Mouse (Mus musculus) lung, embryonic 14.5 days (tissue): ENCODE measurements around the gene Trpm1. TPM values are rescaled to one million over a fixed set of nuclear protein-coding genes. Genes with fewer than 3 reads are reported as not detected.
A peak's percentile ranks its signal among the peaks of the same experiment; 100 is the strongest.

Experiments used
- ATAC-seq: fragments of 200-750 bp; cut with Nextera tagmentation; 2 replicates; pipeline ENCODE4 v1.8.0; 2017; ENCODE audit warnings: mild to moderate bottlenecking, moderate TSS enrichment, moderate library complexity; ENCODE audit not compliant: insufficient read depth
- DNase-seq: peaks from one replicate; pipeline ENCODE4 v3.0.0-alpha.2; 2015
- H3K27ac ChIP-seq: fragments of 300-500 bp; sonication (generic); 2 replicates; pipeline ENCODE4 v1.5.1; 2014; ENCODE audit warnings: low read depth, mild to moderate bottlenecking, moderate library complexity
- H3K27me3 ChIP-seq: fragments of 300-500 bp; sonication (generic); 2 replicates; pipeline ENCODE4 v1.6.1; 2014; ENCODE audit warnings: low read length, control low read depth; ENCODE audit not compliant: insufficient read depth
- H3K36me3 ChIP-seq: fragments of 300-500 bp; sonication (generic); 2 replicates; pipeline ENCODE4 v1.6.1; 2014; ENCODE audit warnings: control low read depth; ENCODE audit not compliant: insufficient read depth
- H3K4me1 ChIP-seq: fragments of 300-500 bp; sonication (generic); 2 replicates; pipeline ENCODE4 v1.6.1; 2014; ENCODE audit warnings: antibody characterized with exemption, control low read depth; ENCODE audit not compliant: insufficient read depth
- H3K4me2 ChIP-seq: fragments of 300-500 bp; sonication (generic); 2 replicates; pipeline ENCODE4 v1.6.1; 2014; ENCODE audit warnings: mild to moderate bottlenecking
- H3K4me3 ChIP-seq: fragments of 300-500 bp; sonication (generic); 2 replicates; pipeline ENCODE4 v1.5.1; 2014; ENCODE audit warnings: low read depth, low read length
- H3K9ac ChIP-seq: fragments of 300-500 bp; sonication (generic); 2 replicates; pipeline ENCODE4 v1.6.1; 2014
- H3K9me3 ChIP-seq: fragments of 300-500 bp; sonication (generic); 2 replicates; pipeline ENCODE4 v1.6.1; 2016; ENCODE audit warnings: low read depth, low read length, control low read depth
- CTCF ChIP-seq: IDR thresholded peaks from 2 replicates; pipeline ENCODE4 v1.5.1; 2016; ENCODE audit warnings: antibody characterized with exemption, low read depth
- WGBS: fragments of 180-500 bp; shearing (Covaris S2); extraction: QIAGEN DNeasy Blood & Tissue Kit; methylation state at CpG from one replicate; pipeline ENCODE4 v1.1.7; 2014; 5-methylcytosine and 5-hydroxymethylcytosine counted together
- polyA plus RNA-seq: library from polyadenylated mRNA; unstranded; fragments of >200 nt; fragmentation: Nextera tagmentation; extraction: Ambion mirVana; gene quantifications from 2 replicates; pipeline ENCODE4 v1.2.1, GENCODE M21; 2014

The Trpm1 gene
- polyA plus RNA-seq, 1 experiment from 2014 or later, result not detected

GRCm38 (mm10) chr7:64192261-64192943 lies 38.8 kb downstream of the Trpm1 start:
- WGBS, result 20% methylated on average over 14 of the region's 14 CpGs
- Histone ChIP-seq H3K4me2 (0 out of 2 replicates have a peak overlapping the region, but pooled peaks have one; percentile 10), H3K36me3 (no peaks in the 10 kb centered on the region), H3K4me3 (no peak overlapping the region), H3K9me3 (no peaks in the 10 kb centered on the region), H3K27me3 (no peaks in the 10 kb centered on the region), H3K27ac (no peak overlapping the region), H3K9ac (no peak overlapping the region), H3K4me1 (peaks cover 9% of the 10 kb centered on the region)
- ATAC-seq (peak; percentile 76), DNase-seq (peak; percentile 63)
- TF ChIP-seq CTCF, result 0 out of 2 replicates have a peak, but pooled peaks have one; percentile 22

GRCm38 (mm10) chr7:64193476-64193875 lies 39.8 kb downstream of the Trpm1 start:
- Histone ChIP-seq H3K27me3 (no peaks in the 10 kb centered on the region), H3K9ac (no peak overlapping the region), H3K27ac (no peak overlapping the region), H3K36me3 (no peaks in the 10 kb centered on the region), H3K4me3 (no peak overlapping the region), H3K4me2 (no peak overlapping the region), H3K4me1 (peaks cover 9% of the 10 kb centered on the region), H3K9me3 (no peaks in the 10 kb centered on the region)
- no peak for TF ChIP-seq CTCF
- DNase-seq (no peak), ATAC-seq (no peak)
- WGBS, result 39% methylated on average over 5 of the region's 5 CpGs

GRCm38 (mm10) chr7:64196114-64196513 lies 42.5 kb downstream of the Trpm1 start:
- Histone ChIP-seq H3K27me3 (no peaks in the 10 kb centered on the region), H3K36me3 (no peaks in the 10 kb centered on the region), H3K4me1 (peaks cover 9% of the 10 kb centered on the region), H3K4me3 (no peak overlapping the region), H3K4me2 (no peak overlapping the region), H3K27ac (no peak overlapping the region), H3K9me3 (no peaks in the 10 kb centered on the region), H3K9ac (no peak overlapping the region)
- no peak for DNase-seq
- ATAC-seq, result no peak
- TF ChIP-seq CTCF, result no peak
- WGBS, result 64% methylated on average over 3 of the region's 3 CpGs

GRCm38 (mm10) chr7:64208700-64209099 lies 55.1 kb downstream of the Trpm1 start:
- Histone ChIP-seq H3K9ac (no peak overlapping the region), H3K4me2 (no peak overlapping the region), H3K4me3 (no peak overlapping the region), H3K9me3 (no peaks in the 10 kb centered on the region), H3K36me3 (no peaks in the 10 kb centered on the region), H3K27ac (no peak overlapping the region), H3K27me3 (no peaks in the 10 kb centered on the region), H3K4me1 (no peaks in the 10 kb centered on the region)
- no peak for ATAC-seq
- TF ChIP-seq CTCF, result no peak
- 73% methylated on average over 5 of the region's 5 CpGs for WGBS
- no peak for DNase-seq

- H3K27me3 ChIP-seq, result no peaks in the 10 kb centered on the region
- no peak overlapping the region for H3K9ac ChIP-seq
- DNase-seq (no peak), ATAC-seq (no peak)
- no peaks in the 10 kb centered on the region for H3K9me3 ChIP-seq
- H3K4me2 ChIP-seq, result no peak overlapping the region
- no peak overlapping the region for H3K4me3 ChIP-seq
- no peaks in the 10 kb centered on the region for H3K4me1 ChIP-seq
- no peak overlapping the region for H3K27ac ChIP-seq
- no peaks in the 10 kb centered on the region for H3K36me3 ChIP-seq
- no peak for TF ChIP-seq CTCF
- WGBS, result 86% methylated on average over 4 of the region's 4 CpGs
These were observed 59.2 kb downstream of the Trpm1 start for GRCm38 (mm10) chr7:64212870-64213269.

GRCm38 (mm10) chr7:64214066-64214465 lies 60.4 kb downstream of the Trpm1 start:
- no peaks in the 10 kb centered on the region for H3K27me3 ChIP-seq
- no peaks in the 10 kb centered on the region for H3K9me3 ChIP-seq
- no peak for ATAC-seq
- DNase-seq, result no peak
- no peak overlapping the region for H3K9ac ChIP-seq
- no peak overlapping the region for H3K4me2 ChIP-seq
- H3K4me3 ChIP-seq, result no peak overlapping the region
- no peaks in the 10 kb centered on the region for H3K4me1 ChIP-seq
- no peaks in the 10 kb centered on the region for H3K36me3 ChIP-seq
- TF ChIP-seq CTCF, result no peak
- H3K27ac ChIP-seq, result no peak overlapping the region
- WGBS, result 58% methylated on average over 4 of the region's 4 CpGs

- H3K9ac ChIP-seq, result no peak overlapping the region
- no peaks in the 10 kb centered on the region for H3K4me1 ChIP-seq
- H3K4me2 ChIP-seq, result no peak overlapping the region
- DNase-seq (no peak), ATAC-seq (no peak)
- whole genome bisulfite sequencing, result 77% methylated on average over 4 of the region's 4 CpGs
- TF ChIP-seq CTCF, result no peak
- no peaks in the 10 kb centered on the region for H3K9me3 ChIP-seq
- H3K4me3 ChIP-seq, result no peak overlapping the region
- H3K27me3 ChIP-seq, result no peaks in the 10 kb centered on the region
- H3K36me3 ChIP-seq, result no peaks in the 10 kb centered on the region
- no peak overlapping the region for H3K27ac ChIP-seq
These were observed 62.0 kb downstream of the Trpm1 start for GRCm38 (mm10) chr7:64215613-64216012.

GRCm38 (mm10) chr7:64217428-64217827 lies 63.8 kb downstream of the Trpm1 start:
- Histone ChIP-seq H3K36me3 (no peaks in the 10 kb centered on the region), H3K4me1 (no peaks in the 10 kb centered on the region), H3K4me3 (no peak overlapping the region), H3K4me2 (no peak overlapping the region), H3K9ac (no peak overlapping the region), H3K27ac (no peak overlapping the region), H3K27me3 (no peaks in the 10 kb centered on the region), H3K9me3 (no peaks in the 10 kb centered on the region)
- no peak for TF ChIP-seq CTCF
- WGBS, result 89% methylated on average over 7 of the region's 7 CpGs
- ATAC-seq (no peak), DNase-seq (no peak)
